Mouse (Mus musculus) ES-E14 (cell line): ENCODE results near the gene Kif1b.

ENCODE experiments used
- CHD2 ChIP-seq: IDR thresholded peaks from 2 replicates; pipeline ENCODE4 v1.6.1; 2014; ENCODE audit warnings: mild to moderate bottlenecking, low read depth, low read length, inconsistent platforms
- MAFK ChIP-seq: IDR thresholded peaks from 2 replicates; pipeline ENCODE4 v1.6.1; 2014; ENCODE audit warnings: mild to moderate bottlenecking, low read depth, low read length, inconsistent platforms; ENCODE audit not compliant: insufficient read depth
- ZC3H11A ChIP-seq: IDR thresholded peaks from 2 replicates; pipeline ENCODE4 v1.6.1; 2012; ENCODE audit warnings: low read depth, mild to moderate bottlenecking, inconsistent platforms, low read length, borderline replicate concordance
- ZNF384 ChIP-seq: IDR thresholded peaks from 2 replicates; pipeline ENCODE4 v1.6.1; 2012; ENCODE audit warnings: low read depth, low read length, inconsistent platforms

DNA sequence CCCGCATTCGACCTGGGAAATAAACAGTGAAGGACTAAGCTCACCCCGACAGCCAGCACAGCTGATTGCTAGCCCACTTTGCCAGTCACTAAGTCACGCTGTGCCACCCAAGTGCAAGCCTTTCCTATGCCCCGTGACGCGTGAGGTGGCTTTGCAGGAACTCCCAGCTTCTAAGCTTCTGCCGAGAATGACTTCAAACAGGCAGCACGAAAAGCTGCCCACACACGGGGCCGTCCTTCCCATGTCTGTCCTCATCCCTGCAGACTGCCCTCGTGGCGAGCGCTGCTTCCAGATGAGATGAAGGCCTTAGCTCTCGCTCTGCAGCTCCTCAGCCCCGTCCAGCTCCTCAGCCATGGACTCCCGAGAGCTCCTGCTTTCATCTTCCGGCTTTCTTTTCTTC is 179.0 kb downstream of the Kif1b start:
- TF ChIP-seq ZC3H11A (no peak), CHD2 (no peak), MAFK (no peak), ZNF384 (no peak)
